Mouse (Mus musculus): ENCODE data around the gene Clpx.

GRCm38 (mm10) chr9:65293973-65294715, at the start of gene Clpx:
- 0 out of 2 replicates have a peak, but pooled peaks have one; percentile 48 for TF ChIP-seq CHD2 (IDR thresholded peaks at IDR 0.05; ENCODE audit: low read length)
- TF ChIP-seq ZC3H11A (IDR thresholded peaks at IDR 0.05; ENCODE audit: low read depth, low read length): no peak
- no peak for TF ChIP-seq ZKSCAN1 (IDR thresholded peaks at IDR 0.05; ENCODE audit: borderline replicate concordance, low read depth, low read length)
- no peak for TF ChIP-seq GABPA (IDR thresholded peaks at IDR 0.05; ENCODE audit: insufficient replicate concordance, low read depth, low read length)
- no peak for TF ChIP-seq CTCF (conservative IDR thresholded peaks at IDR 0.05 in 1 of 2, IDR thresholded peaks at IDR 0.05 in 1 of 2; ENCODE audit: low read depth in 2 of 2, low read length in 2 of 2)
- TF ChIP-seq EP300 (IDR thresholded peaks at IDR 0.05; ENCODE audit: low read length): no peak
- TF ChIP-seq MAFK (IDR thresholded peaks at IDR 0.05; ENCODE audit: insufficient replicate concordance, low read length): peak; percentile 38; the same call in 1 of the 2 replicates

All from CH12.LX (cell line).